Mouse (Mus musculus) liver, embryonic 14.5 days (tissue): ENCODE data around the gene Cldn10. TPM values are rescaled to one million over a fixed set of nuclear protein-coding genes. Genes with fewer than 3 reads are reported as not detected.

ENCODE experiments used
- ATAC-seq: fragments of 200-750 bp; cut with Nextera tagmentation; 2 replicates; pipeline ENCODE4 v1.8.0; 2017; ENCODE audit warnings: moderate number of reproducible peaks, mild to moderate bottlenecking, moderate library complexity; ENCODE audit not compliant: insufficient read depth
- DNase-seq, 3 experiments: peaks; one replicate each; pipeline ENCODE4 v3.0.0-alpha.2; 2012 to 2013; ENCODE audit warnings: low read depth in 3 of 3, low spot score in 3 of 3
- H3K27ac ChIP-seq: fragments of 300-500 bp; sonication (generic); 2 replicates; pipeline ENCODE4 v1.5.1; 2014; ENCODE audit warnings: moderate library complexity, mild to moderate bottlenecking, control low read depth, inconsistent platforms
- H3K27me3 ChIP-seq: fragments of 300-500 bp; sonication (generic); 2 replicates; pipeline ENCODE4 v1.6.1; 2014; ENCODE audit warnings: mild to moderate bottlenecking, low read length, moderate library complexity; ENCODE audit not compliant: control insufficient read depth, insufficient read depth
- H3K36me3 ChIP-seq: fragments of 300-500 bp; sonication (generic); replicated peaks from 2 replicates; pipeline ENCODE4 v1.6.1; 2014; ENCODE audit warnings: low read depth; ENCODE audit not compliant: control insufficient read depth, insufficient read depth
- H3K4me1 ChIP-seq, 2 experiments: fragments of 200-500 bp in 1 of 2; fragments of 300-500 bp in 1 of 2; sonication (generic) in 1 of 2; replicated peaks; 2 replicates each; pipeline ENCODE4 v1.6.1; 2012 to 2014; ENCODE audit warnings: antibody characterized with exemption in 1 of 2, inconsistent platforms in 1 of 2, low read length in 1 of 2; ENCODE audit not compliant: control insufficient read depth in 2 of 2, insufficient read depth in 2 of 2
- H3K4me2 ChIP-seq: fragments of 300-500 bp; sonication (generic); 2 replicates; pipeline ENCODE4 v1.6.1; 2014; ENCODE audit warnings: low read depth, mild to moderate bottlenecking, control low read depth, moderate library complexity
- H3K4me3 ChIP-seq, 2 experiments: fragments of 200-500 bp in 1 of 2; fragments of 300-500 bp in 1 of 2; sonication (generic) in 1 of 2; 2 replicates each; pipeline ENCODE4 v1.5.1; 2012 to 2014; ENCODE audit warnings: low read depth in 2 of 2, low read length in 2 of 2, mild to moderate bottlenecking in 2 of 2, control low read depth in 1 of 2, inconsistent platforms in 1 of 2, moderate library complexity in 1 of 2; ENCODE audit not compliant: insufficient read depth in 1 of 2
- H3K9ac ChIP-seq: fragments of 300-500 bp; sonication (generic); replicated peaks from 2 replicates; pipeline ENCODE4 v1.6.1; 2014; ENCODE audit warnings: mild to moderate bottlenecking, control low read depth, moderate library complexity
- H3K9me3 ChIP-seq: fragments of 300-500 bp; sonication (generic); 2 replicates; pipeline ENCODE4 v1.6.1; 2016; ENCODE audit warnings: low read length, mixed read lengths; ENCODE audit not compliant: control insufficient read depth
- CTCF ChIP-seq: IDR thresholded peaks from 2 replicates; pipeline ENCODE4 v1.5.1; 2016; ENCODE audit warnings: antibody characterized with exemption, low read depth, control low read depth
- EP300 ChIP-seq: IDR thresholded peaks from 2 replicates; pipeline ENCODE4 v1.6.1; 2016; ENCODE audit warnings: antibody characterized with exemption, low read depth
- WGBS: fragments of 180-500 bp; shearing (Covaris S2); extraction: QIAGEN DNeasy Blood & Tissue Kit; methylation state at CpG from one replicate; pipeline ENCODE4 v1.1.7; 2014; ENCODE audit not compliant: insufficient replicate concordance; 5-methylcytosine and 5-hydroxymethylcytosine counted together
- polyA plus RNA-seq, 2 experiments: library from polyadenylated mRNA; depleted of rRNA in 1 of 2; stranded (reverse) in 1 of 2; unstranded in 1 of 2; fragments of >200 nt; fragmentation: Nextera tagmentation in 1 of 2; extraction: Ambion mirVana in 1 of 2; gene quantifications; 2 replicates each; pipeline versions ENCODE4 v1.2.1 to v1.2.3; 2012 to 2014

Cldn10 gene
- polyA plus RNA-seq, 2 experiments = 0.06 to 0.51 TPM

DNA sequence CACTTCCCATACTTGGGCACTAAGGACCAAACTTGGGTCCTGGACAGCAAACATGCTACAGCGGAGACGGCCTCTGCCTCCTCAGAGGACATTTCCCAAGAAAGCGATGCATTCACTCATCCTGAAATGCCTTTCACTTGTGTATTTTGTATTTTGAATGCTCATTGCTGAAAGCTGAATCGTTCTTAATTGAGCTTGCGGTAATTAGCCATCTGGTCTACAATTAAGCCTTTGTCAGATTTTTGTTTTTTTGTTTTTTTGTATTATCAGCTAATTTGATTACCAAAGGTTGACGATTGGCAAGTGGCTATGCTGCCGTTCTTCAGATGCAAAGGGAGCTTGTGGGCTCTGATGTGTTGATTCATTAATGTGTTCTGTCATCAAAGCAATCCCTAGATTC, 5.2 kb downstream of the Cldn10 start:
- H3K27ac ChIP-seq = no peak overlapping the region
- H3K27me3 ChIP-seq = no peaks in the 10 kb centered on the region
- DNase-seq (no peak), ATAC-seq (no peak)
- WGBS = 92% methylated on average over 7 of the region's 7 CpGs
- H3K4me3 ChIP-seq = no peak overlapping the region
- peaks cover 44 to 53% of the 10 kb centered on the region in 2 experiments for H3K4me1 ChIP-seq
- no peaks in the 10 kb centered on the region for H3K9me3 ChIP-seq
- no peak overlapping the region for H3K4me2 ChIP-seq
- no peak for TF ChIP-seq CTCF
- no peak for TF ChIP-seq EP300
- H3K36me3 ChIP-seq = no peaks in the 10 kb centered on the region
- no peak overlapping the region for H3K9ac ChIP-seq

DNA sequence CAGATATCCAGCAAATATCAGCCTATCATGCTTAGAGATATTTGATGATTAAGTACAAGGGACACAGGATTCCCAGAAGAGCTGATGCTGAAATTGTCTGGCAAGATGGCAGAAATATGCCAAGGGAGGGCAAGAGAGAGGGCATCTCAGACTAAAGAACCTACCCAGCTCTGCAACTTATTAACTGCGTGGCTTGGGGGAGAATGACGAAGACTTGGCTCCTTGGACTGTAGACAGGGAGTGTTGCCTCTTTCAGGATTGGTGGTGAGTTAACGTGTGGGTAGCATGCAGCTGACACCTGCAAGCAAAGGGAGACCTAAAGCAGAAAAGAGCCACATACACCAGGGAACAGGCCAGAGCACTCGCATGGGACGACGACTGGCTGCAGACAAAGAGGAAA, 5.7 kb downstream of the Cldn10 start:
- Histone ChIP-seq H3K9ac (no peak overlapping the region), H3K9me3 (no peaks in the 10 kb centered on the region), H3K4me2 (no peak overlapping the region), H3K27ac (no peak overlapping the region), H3K4me3 (no peak overlapping the region), H3K27me3 (no peaks in the 10 kb centered on the region), H3K36me3 (no peaks in the 10 kb centered on the region), H3K4me1 (peaks cover 48 to 58% of the 10 kb centered on the region in 2 experiments)
- no peak for TF ChIP-seq CTCF
- TF ChIP-seq EP300 = no peak
- ATAC-seq (no peak), DNase-seq (no peak)
- 77% methylated on average over 6 of the region's 6 CpGs for WGBS

DNA sequence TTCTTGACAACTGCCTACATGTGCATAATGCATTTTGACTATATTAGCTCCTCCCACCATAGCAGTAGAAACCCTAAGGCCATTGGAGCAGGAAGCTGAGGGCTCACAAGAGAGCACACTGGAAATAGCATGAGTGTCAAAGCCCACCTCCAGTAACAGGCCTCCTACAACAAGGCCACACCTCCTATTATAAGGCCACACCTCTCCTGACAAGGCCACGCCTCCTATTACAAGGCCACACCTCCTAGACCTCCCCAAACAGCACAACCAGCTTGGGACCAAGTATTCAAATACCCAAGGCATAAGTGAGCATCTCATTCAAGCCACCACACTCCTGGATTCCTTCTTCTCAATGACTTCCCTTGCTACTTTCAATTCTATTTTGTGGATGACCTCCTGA, 6.5 kb downstream of the Cldn10 start:
- Histone ChIP-seq H3K4me2 (peak overlapping the region; percentile 78; the same call in 1 of the 2 replicates), H3K27ac (peak overlapping the region; percentile 100), H3K9ac (0 out of 2 replicates have a peak overlapping the region, but pooled peaks have one; percentile 15), H3K4me1 (peaks cover 56 to 66% of the 10 kb centered on the region in 2 experiments), H3K27me3 (no peaks in the 10 kb centered on the region), H3K36me3 (no peaks in the 10 kb centered on the region), H3K4me3 (no peak overlapping the region), H3K9me3 (no peaks in the 10 kb centered on the region)
- WGBS = 45% methylated on average over 1 of the region's 1 CpGs
- DNase-seq (peak in 1 of 3 experiments; percentile 33), ATAC-seq (no peak)
- TF ChIP-seq EP300 = no peak
- no peak for TF ChIP-seq CTCF

DNA sequence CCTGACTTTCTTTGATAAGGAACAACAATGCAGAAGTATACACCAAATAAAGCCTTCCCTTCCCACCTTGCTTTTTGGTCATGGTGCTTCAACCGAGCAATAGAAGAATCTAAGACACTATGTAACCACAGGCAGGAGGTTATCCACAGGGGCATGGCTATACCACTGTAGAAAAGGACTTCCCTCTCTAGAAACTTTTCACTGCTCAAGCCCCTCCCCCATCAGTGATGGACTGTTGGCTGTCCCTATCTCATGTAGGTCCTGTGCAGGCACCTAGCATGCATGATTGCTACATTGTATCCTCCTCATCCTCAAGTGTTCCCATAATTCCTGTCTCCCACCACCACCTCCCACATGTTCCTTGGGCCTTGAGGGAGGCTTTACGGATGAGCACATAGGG, 7.2 kb downstream of the Cldn10 start:
- H3K27me3 ChIP-seq = no peaks in the 10 kb centered on the region
- no peaks in the 10 kb centered on the region for H3K9me3 ChIP-seq
- peaks cover 63 to 71% of the 10 kb centered on the region in 2 experiments for H3K4me1 ChIP-seq
- WGBS = 49% methylated on average over 2 of the region's 2 CpGs
- H3K9ac ChIP-seq = peak overlapping the region; percentile 67
- TF ChIP-seq EP300 (no peak), CTCF (no peak)
- peak overlapping the region; percentile 78 for H3K4me2 ChIP-seq
- no peak overlapping the region for H3K4me3 ChIP-seq
- 0 out of 2 replicates have a peak, but pooled peaks have one; percentile 7 for ATAC-seq
- peak in 2 of 3 experiments; percentile 46 to 50 for DNase-seq
- H3K36me3 ChIP-seq = no peaks in the 10 kb centered on the region
- peak overlapping the region; percentile 100 for H3K27ac ChIP-seq

DNA sequence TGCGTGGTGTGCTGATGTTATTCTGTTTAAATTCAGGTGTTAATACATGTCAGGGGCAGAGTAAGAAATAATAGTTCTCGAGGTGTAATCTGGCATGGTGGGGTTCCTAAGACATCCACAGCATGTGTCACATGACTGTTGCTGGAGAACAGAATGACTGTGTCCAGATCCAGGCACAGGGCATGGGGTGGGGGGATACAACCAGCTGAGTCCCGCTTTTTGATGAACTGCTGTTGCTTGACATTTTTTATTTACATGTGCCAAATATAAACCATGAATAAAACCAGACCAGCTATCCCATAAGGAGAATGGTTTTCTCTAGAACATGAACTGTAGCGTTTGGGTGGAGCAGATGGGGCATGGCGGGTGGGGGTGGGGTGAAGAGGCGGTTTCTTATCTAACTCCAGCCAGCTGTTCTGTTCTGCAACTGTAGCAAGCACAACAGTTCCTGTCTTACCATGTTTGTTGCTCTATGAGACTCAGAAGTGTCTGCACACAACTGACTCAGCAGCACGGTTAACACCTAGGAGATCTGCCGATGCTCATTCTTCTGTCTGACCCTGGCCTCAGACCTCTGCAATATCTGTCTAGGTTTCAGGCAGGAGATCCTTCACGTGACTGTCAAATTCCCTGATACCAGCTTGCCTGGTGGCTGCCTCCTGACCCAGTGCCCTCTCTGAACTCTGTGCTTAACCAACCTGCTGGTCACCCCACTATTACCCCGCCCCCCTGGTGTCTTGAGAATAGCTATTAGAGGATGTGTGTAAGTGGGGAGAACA, 8.4 kb downstream of the Cldn10 start:
- H3K9ac ChIP-seq = peak overlapping the region; percentile 83
- H3K36me3 ChIP-seq = no peaks in the 10 kb centered on the region
- H3K4me2 ChIP-seq = peak overlapping the region; percentile 78
- DNase-seq (peak; percentile 91 to 93 (median 91)), ATAC-seq (peak; percentile 93)
- H3K27me3 ChIP-seq = peaks cover 2% of the 10 kb centered on the region; the same call in 1 of the 2 replicates
- H3K9me3 ChIP-seq = no peaks in the 10 kb centered on the region
- peak overlapping the region; percentile 100 for H3K27ac ChIP-seq
- 6% methylated on average over 10 of the region's 10 CpGs for WGBS
- peaks cover 61 to 69% of the 10 kb centered on the region in 2 experiments for H3K4me1 ChIP-seq
- peak overlapping the region; percentile 54 to 57 for H3K4me3 ChIP-seq
- TF ChIP-seq EP300 (peak; percentile 99), CTCF (no peak)
